Mouse (Mus musculus) spleen, adult 2 months (tissue): ENCODE data around the gene Gmeb1. TPM values are rescaled to one million over a fixed set of nuclear protein-coding genes. Genes with fewer than 3 reads are reported as not detected.

Experiments
- DNase-seq, 2 experiments: peaks; one replicate each; pipeline versions ENCODE4 v3.0.0 to v3.0.0-alpha.2; 2012 to 2021; ENCODE audit warnings: low spot score in 2 of 2, low read depth in 1 of 2
- H3K27ac ChIP-seq: fragments of 200-500 bp; 2 replicates; pipeline ENCODE4 v1.5.1; 2012; ENCODE audit warnings: low read length, inconsistent platforms; ENCODE audit not compliant: insufficient read depth
- H3K27me3 ChIP-seq: fragments of 200-500 bp; 2 replicates; pipeline ENCODE4 v1.6.1; 2012; ENCODE audit warnings: mild to moderate bottlenecking, moderate library complexity, low read length, inconsistent platforms; ENCODE audit not compliant: control insufficient read depth, insufficient read depth
- H3K36me3 ChIP-seq: fragments of 200-500 bp; 2 replicates; pipeline ENCODE4 v1.6.1; 2012; ENCODE audit warnings: mild to moderate bottlenecking, low read length, inconsistent platforms; ENCODE audit not compliant: control insufficient read depth, insufficient read depth
- H3K4me1 ChIP-seq: fragments of 200-500 bp; 2 replicates; pipeline ENCODE4 v1.6.1; 2011; ENCODE audit warnings: inconsistent platforms; ENCODE audit not compliant: control insufficient read depth, insufficient read depth, insufficient read length
- H3K4me3 ChIP-seq: fragments of 200-500 bp; 2 replicates; pipeline ENCODE4 v1.5.1; 2011; ENCODE audit warnings: mild to moderate bottlenecking, inconsistent platforms; ENCODE audit not compliant: insufficient read depth, insufficient read length; ENCODE audit errors: extremely low read depth
- CTCF ChIP-seq: fragments of 200-500 bp; IDR thresholded peaks from 2 replicates; pipeline ENCODE4 v1.5.1; 2011; ENCODE audit warnings: mild to moderate bottlenecking, inconsistent platforms; ENCODE audit not compliant: insufficient read depth, insufficient read length, insufficient replicate concordance; ENCODE audit errors: extremely low read depth
- POLR2A ChIP-seq: fragments of 200-500 bp; IDR thresholded peaks from 2 replicates; pipeline ENCODE4 v1.6.1; 2011; ENCODE audit warnings: low read depth, low read length, inconsistent platforms
- WGBS: fragments of 180-500 bp; shearing (Covaris S2); methylation state at CpG from one replicate; pipeline ENCODE4 v1.1.7; 2018; 5-methylcytosine and 5-hydroxymethylcytosine counted together
- polyA plus RNA-seq: library from polyadenylated mRNA; depleted of rRNA; stranded (reverse); fragments of >200 nt; gene quantifications from 2 replicates; pipeline ENCODE4 v1.2.3, GENCODE M21; 2012

The Gmeb1 gene
- polyA plus RNA-seq, 1 experiment = 12.0 TPM

DNA sequence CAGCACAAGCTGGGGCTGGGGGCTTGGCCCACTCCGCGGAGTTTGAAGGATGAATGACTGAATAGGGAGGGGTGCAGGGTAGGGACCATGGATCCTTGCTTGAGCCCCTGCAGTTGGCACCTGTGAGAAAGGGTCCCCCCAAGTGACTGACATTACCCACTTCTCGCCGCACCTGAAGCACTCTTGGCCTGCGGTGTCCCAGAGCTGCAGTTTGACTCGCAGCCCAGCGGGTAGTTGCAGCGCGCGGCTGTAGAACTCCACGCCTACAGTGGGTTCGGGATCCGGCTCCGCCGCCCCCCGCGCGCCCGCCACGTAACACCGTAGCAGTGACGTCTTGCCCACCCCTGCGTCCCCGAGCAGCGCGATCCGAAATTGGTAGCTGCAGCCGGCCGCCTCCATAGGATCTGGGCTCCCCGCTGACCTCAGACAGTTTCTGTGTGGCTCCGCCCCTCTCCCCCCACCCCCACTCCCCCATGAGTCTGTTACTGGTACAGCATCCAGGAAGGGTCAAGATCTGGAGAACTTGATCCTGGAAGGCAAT is 41.6 kb upstream of the Gmeb1 start, which contains the start of gene Rab42:
Gene Rab42 (minus strand): TSS at position 447 of the 541 bp plus-strand sequence.
- DNase-seq = peak in 1 of 2 experiments; percentile 15
- no peaks in the 10 kb centered on the region for H3K27me3 ChIP-seq
- no peak; the same call in 1 of the 2 replicates for TF ChIP-seq CTCF
- no peak for TF ChIP-seq POLR2A
- H3K36me3 ChIP-seq = no peaks in the 10 kb centered on the region
- no peaks in the 10 kb centered on the region for H3K4me1 ChIP-seq
- H3K4me3 ChIP-seq = peak within 1 kb of the TSS; percentile 50
- peak within 1 kb of the TSS; percentile 8; the same call in 1 of the 2 replicates for H3K27ac ChIP-seq
- WGBS = 1% methylated on average over 29 of the region's 31 CpGs

GRCm38 (mm10) chr4:132301965-132302938 is 40.9 kb upstream of the Gmeb1 start:
- Histone ChIP-seq H3K27ac (peak overlapping the region; percentile 8; the same call in 1 of the 2 replicates), H3K4me1 (no peaks in the 10 kb centered on the region), H3K36me3 (no peaks in the 10 kb centered on the region), H3K4me3 (peak overlapping the region; percentile 50; the same call in 1 of the 2 replicates), H3K27me3 (no peaks in the 10 kb centered on the region)
- WGBS = 66% methylated on average over 16 of the region's 16 CpGs
- no peak for DNase-seq
- no peak for TF ChIP-seq CTCF
- TF ChIP-seq POLR2A = no peak

GRCm38 (mm10) chr4:132301486-132301885 is 40.1 kb upstream of the Gmeb1 start:
- Histone ChIP-seq H3K27me3 (no peaks in the 10 kb centered on the region), H3K36me3 (no peaks in the 10 kb centered on the region), H3K4me3 (no peak overlapping the region), H3K27ac (no peak overlapping the region), H3K4me1 (no peaks in the 10 kb centered on the region)
- DNase-seq = no peak
- 91% methylated on average over 6 of the region's 6 CpGs for WGBS
- no peak for TF ChIP-seq CTCF
- no peak for TF ChIP-seq POLR2A

- no peak overlapping the region for H3K27ac ChIP-seq
- no peak for TF ChIP-seq CTCF
- H3K36me3 ChIP-seq = no peaks in the 10 kb centered on the region
- no peaks in the 10 kb centered on the region for H3K4me1 ChIP-seq
- DNase-seq = no peak
- H3K27me3 ChIP-seq = no peaks in the 10 kb centered on the region
- 97% methylated on average over 1 of the region's 1 CpGs for WGBS
- no peak overlapping the region for H3K4me3 ChIP-seq
Measured at GRCm38 (mm10) chr4:132299849-132300248, 38.4 kb upstream of the Gmeb1 start.

- Histone ChIP-seq H3K27me3 (no peaks in the 10 kb centered on the region), H3K4me3 (no peak overlapping the region), H3K27ac (no peak overlapping the region), H3K4me1 (no peaks in the 10 kb centered on the region), H3K36me3 (peaks cover 8% of the 10 kb centered on the region; the same call in 1 of the 2 replicates)
- TF ChIP-seq CTCF (no peak), POLR2A (no peak)
- DNase-seq = no peak
- 79% methylated on average over 8 of the region's 8 CpGs for WGBS
Measured at GRCm38 (mm10) chr4:132295696-132296390, 34.4 kb upstream of the Gmeb1 start.

GRCm38 (mm10) chr4:132293682-132294240 is 32.4 kb upstream of the Gmeb1 start:
- H3K27ac ChIP-seq = no peak overlapping the region
- H3K27me3 ChIP-seq = no peaks in the 10 kb centered on the region
- DNase-seq = no peak
- 89% methylated on average over 7 of the region's 7 CpGs for WGBS
- peaks cover 11% of the 10 kb centered on the region; the same call in 1 of the 2 replicates for H3K36me3 ChIP-seq
- H3K4me1 ChIP-seq = no peaks in the 10 kb centered on the region
- no peak overlapping the region for H3K4me3 ChIP-seq
- TF ChIP-seq POLR2A = no peak
- no peak for TF ChIP-seq CTCF
